Mouse (Mus musculus): ENCODE data around the gene Scamp3. TPM values are rescaled to one million over a fixed set of nuclear protein-coding genes. Genes with fewer than 3 reads are reported as not detected.
A peak's percentile ranks its signal among the peaks of the same experiment; 100 is the strongest.

The Scamp3 gene
- total RNA-seq, 1 experiment from 2014 or later, result 76.9 TPM

DNA sequence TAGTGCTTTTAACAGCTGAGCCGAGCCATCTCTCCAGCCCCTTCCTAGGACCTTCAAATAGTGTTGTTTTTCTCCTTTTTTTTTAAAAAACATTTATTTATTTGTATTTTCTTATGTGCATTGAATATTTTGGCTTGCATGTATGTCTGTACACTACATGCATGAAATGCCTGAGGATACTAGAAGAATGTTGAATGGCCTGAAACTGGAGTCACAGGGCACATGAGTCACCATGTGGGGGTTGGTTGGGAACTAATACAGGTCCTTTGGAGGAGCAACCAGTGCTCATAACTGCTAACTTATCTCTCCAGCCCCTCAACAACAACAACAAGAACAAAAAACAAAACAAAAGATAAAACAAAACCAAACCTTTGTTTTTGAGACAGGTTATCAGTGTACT lies 14.2 kb upstream of the Scamp3 start:
- no peak for DNase-seq

DNA sequence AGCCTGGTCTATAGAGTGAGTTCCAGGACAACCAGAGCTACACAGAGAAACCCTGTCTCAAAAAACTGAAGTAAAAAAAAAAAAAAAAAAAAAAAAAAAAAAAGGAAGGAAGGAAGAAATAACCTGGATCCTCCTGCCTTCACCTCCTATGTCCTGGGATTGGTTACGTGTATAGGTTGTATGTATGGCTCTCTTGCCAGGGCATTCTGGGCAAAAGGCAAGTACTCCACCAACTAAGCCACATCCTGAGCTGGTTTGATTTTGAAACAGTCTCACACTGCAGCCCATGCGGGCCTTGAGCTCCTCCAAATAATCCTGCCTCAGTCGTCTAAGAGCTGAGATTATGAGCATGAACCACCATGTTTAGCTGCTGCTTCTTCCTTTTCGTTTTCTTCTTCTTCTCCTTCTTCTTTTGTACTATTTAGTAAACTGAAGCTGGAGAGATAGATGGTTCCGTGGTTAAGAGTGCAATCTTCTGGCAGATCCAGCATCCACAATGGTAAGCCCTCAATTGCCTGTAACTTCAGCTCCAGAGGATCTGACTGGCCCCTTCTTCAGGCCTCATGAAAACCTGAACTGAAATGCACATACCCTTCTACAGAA lies 13.5 kb upstream of the Scamp3 start:
- no peak for DNase-seq

DNA sequence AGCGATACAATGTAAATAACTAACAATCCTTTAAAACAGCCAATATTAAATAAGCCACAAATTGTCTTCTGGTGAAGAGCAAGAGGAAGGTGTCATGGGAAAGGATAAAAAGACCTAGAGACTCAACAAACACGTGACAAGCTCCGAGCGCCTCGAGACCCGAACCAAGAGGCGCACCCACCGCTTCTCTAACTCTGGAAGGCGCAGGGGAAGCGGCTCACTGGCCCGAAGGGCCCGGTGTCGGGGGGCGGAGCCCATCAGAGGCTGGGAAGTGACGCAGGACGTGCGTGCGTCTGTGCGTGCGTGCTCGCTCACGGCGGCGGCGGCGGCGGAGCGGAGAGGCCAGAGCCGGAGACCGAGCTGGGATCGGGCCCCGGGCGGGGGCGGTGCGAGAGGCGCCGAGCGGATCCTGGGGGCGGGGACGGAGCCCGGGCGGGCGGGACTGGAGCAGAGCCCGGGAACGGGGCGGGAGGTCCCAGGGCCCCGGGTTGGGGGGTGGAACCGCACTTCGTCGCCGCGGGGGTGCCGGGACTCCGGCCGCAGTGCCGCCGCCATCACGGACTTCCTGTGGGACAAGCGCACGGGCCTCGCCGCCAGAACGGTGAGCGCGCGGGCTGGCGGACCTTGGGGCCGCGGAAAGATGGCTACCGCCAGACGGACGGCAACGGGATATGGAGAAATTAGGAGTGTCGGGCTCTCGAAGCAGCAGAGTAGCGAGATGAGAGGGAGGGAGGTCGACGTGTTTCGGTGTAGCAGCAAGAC lies 12.6 kb upstream of the Scamp3 start, which contains the start of gene Clk2:
Gene Clk2, plus strand, starts transcription at position 290 of the 762 bp plus-strand sequence.
- DNase-seq, result peak; percentile 97

DNA sequence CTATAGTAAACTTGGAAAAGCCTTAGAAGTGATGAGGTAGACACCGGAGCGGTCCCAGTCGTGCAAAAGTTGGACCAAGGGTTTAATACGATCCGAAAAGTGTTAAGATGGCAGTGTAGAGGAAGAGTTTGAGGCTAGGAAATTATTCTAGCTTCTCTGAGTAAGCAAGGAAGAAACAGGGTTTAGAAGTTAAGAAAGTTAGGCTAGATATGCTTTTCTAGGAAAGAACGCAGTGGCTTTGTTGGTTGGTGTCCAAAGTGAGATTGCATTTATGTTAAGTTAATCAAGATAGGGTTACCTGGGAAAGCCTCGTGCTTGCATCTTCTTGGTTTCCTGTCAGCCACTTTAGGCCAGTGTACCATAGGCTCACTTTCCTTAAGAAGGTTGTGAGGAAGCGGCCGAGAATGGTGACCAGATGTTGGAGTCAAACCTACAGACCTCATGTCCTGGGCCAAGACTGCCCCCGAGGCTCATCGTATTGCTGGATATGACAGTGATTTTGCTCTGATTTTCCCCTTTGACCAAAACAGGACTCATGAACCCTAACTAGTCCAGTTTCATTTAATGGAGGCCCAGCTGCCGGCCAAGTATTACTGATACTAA lies 11.9 kb upstream of the Scamp3 start:
- DNase-seq, result no peak

DNA sequence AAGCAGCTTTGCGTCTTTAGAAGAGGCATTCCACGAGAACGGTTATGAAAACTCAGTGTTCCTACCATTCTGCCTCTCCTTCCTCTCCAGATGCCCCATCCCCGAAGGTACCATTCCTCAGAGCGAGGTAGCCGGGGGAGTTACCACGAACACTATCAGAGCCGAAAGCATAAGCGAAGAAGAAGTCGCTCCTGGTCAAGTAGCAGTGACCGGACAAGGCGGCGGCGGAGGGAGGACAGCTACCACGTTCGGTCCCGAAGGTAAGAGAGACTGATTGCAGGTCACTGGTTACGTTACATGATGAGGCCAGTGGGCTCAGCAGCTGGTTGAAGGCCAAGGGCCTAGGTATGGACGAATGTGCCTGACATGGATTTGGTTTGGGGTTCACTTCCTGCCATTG lies 10.3 kb upstream of the Scamp3 start:
- no peak for DNase-seq

DNA sequence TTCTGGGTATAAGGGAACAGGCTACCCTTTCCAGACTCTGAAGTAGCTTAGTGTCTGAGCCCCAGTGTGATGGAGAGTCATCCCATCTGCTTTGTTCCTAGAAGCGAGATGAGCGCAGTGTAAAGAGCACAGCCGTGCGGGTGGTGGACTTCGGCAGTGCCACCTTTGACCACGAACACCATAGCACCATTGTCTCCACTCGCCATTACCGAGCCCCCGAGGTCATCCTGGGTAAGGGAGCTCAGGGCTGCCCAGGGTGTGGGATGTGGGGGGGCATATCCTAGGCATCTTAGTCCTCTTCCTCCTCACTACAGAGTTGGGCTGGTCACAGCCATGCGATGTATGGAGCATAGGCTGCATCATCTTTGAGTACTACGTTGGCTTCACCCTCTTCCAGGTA lies 2.4 kb upstream of the Scamp3 start:
- DNase-seq, result no peak

DNA sequence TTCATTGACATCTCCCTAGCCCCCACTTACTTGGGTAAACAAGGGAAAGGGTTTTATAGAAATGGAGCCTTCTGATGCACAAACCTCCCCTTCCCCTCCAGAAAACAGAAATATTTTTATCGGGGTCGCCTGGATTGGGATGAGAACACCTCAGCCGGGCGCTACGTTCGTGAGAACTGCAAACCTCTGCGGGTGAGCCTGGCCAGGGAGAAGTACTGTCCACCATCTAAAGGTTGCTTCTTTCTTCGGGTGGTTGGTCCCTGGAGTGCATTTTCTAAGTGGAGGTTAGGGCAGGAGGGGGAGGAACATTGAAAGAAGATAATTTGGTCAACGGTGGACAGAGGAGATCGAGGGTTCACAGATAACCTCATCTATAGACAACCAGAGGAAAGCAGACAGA lies 1.7 kb upstream of the Scamp3 start:
- DNase-seq, result no peak

DNA sequence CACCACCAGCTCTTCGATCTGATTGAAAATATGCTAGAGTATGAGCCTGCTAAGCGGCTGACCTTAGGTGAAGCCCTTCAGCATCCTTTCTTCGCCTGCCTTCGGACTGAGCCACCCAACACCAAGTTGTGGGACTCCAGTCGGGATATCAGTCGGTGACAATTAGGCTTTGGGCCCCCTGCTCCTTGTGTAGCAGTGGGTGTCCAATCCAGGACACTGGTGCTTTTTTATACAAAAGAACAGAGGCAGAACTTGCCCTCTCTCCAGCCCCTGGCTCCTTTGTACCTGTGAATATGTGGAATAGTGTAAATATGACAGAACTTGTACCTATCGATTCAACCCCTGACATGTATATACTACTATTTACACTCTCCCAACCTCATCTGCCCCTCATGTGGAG lies 852 bp upstream of the Scamp3 start:
- no peak for DNase-seq

DNA sequence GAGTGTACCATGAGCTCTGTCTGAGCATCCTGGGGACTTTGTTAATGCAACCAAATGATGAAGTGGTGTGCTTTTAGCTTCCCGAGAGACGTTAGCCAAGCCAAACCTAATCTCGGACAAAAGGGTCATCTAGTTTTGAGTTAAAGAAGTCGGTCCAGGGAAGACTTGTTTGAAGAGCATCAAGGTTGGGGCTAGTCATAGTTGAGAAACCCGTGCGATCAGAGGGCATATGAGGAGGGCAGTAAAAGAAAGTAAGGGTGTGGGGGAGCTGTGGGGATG lies 773 bp downstream of the Scamp3 start:
- DNase-seq, result no peak

DNA sequence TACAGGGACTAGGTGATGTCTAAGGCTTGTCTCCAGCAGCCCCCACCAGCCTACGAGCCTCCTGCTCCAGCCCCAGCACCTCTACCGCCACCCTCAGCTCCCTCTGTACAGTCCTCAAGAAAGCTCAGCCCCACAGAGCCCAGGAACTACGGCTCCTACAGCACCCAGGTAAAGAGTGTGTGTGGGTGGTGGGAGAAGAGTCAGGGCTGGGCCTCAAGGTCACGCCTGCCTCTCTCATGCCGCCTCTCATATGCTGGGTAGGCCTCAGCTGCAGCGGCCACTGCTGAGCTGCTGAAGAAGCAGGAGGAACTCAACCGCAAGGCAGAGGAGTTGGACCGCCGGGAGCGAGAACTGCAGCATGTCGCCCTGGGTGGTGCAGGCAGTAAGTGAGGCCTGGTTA lies 1.8 kb downstream of the Scamp3 start:
- no peak for DNase-seq

DNA sequence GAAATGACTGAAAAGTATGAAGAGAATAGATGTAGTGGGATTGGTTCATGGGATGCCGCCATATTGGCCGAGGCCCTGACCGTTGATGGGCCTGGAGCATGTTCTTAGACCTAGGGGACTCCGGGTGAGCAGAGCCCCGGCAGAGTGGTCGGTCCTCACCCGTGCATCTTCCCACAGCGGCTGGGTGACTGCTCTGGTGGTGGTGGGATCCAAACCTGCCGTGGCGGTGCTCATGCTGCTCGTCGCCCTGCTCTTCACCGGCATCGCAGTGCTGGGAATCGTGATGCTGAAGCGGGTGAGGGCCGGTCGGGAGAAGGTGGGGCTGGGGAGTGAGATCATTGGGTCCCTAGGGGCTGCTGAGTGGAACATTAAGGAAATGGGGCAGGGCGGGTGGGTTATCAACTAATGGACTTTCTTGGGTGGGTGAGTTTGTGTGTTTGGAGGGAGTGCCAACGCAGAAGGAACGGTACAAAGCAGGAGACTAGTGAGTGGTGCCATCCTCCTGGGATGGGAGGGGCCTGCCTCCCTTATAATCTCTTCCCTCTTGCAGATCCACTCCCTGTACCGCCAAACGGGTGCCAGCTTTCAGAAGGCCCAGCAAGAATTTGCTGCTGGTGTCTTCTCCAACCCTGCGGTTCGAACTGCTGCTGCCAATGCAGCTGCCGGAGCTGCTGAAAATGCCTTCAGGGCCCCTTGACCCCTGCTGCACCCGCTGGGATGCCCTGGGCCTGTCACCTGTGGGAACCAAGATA lies 4.7 kb downstream of the Scamp3 start:
- DNase-seq, result no peak

DNA sequence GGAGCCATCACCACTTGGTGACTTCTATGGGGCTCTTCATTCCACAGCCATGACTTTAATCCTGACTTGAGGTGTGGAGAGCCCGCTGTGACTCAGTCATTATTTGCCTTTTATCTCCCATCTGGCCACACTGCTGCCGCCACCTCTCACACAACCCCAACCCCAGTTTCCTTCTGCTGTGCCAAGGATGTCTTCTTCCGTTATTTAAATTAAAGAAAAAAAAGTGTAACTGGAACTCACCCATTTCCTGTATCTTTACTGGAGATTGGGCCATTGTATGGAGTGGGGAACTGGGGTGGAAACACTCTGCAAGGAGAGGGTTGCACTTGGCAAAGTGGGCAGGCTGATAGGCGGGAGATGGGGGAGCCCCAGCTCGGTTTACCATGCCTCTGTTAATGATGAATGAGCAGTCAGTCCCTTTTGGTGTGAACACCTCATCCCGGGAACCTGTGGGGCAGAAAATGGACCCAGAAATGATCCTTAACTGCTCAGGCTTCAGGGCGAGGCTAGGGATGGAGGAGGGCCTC lies 5.3 kb downstream of the Scamp3 start:
- DNase-seq, result no peak

DNA sequence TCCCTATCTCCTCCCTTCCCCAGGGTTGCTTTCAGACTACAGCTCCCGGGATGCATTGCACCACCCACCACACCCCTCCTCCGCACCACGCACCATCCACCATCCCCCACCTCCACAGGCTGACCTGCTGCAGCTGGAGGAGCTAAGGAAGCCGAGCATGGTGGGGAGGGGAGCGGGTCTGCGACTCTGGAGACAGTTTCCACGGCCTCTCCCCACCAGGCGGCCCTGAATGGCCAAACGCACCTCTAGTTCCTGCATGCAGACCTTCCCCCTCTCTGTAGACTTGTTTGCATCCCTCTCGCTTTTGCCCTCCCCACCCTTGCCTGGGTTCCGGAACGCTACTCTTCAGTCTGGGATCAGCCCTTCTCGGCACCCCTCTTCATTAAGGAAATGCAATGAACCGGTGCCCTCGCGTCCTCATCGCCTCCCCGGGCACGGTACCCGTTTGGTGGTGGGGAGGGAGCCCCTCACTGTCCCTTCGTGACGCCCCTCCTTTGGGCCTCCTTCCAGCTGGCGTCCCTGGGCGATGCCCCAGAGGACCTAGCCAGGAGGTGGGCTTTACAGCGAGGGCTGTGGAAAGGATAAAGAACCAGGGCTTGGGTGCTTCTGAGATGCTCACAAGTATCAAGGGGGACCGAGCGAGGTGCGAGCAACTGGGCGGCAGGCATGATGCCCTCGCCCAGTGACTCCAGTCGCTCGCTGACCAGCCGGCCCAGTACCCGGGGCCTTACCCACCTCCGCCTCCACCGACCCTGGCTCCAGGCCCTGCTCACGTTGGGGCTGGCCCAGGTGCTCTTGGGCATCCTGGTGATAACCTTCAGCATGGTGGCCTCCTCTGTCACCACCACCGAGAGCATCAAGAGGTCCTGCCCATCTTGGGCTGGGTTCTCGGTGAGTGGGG lies 6.0 kb downstream of the Scamp3 start, which contains the start of gene Fam189b:
Gene Fam189b, plus strand, starts transcription at position 86 of the 901 bp plus-strand sequence.
- DNase-seq, result peak; percentile 93

DNA sequence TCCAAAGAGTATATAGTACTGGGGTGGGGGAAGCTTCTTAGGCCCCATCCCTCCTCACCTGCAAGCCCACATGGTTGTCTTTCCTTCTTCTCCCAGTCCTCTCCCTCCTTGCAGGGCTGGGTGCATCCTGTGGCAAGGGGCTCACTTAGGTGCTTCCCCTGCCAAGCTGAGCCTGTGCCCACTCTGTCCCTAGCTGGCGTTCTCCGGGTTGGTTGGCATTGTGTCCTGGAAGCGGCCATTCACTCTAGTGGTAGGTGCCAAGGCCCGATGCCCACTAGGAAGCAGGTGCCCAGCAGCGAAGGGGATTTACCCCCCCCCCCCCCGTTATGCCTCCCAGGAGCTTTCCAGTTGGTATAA lies 6.7 kb downstream of the Scamp3 start:
- no peak for DNase-seq

DNA sequence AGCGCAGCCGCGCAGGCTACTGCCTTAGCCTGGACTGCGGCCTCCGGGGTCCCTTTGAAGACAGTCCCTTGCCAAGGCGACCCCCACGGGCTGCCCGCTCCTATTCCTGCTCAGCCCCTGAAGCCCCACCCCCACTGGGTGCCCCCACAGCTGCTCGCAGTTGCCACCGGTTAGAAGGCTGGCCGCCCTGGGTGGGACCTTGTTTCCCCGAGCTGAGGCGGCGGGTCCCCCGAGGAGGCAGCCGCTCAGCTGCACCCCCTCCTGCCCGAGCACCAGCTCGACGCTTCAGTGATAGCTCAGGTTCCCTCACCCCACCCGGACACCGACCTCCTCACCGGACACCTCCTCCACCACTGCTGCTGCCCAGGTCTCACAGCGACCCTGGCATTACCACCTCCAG lies 9.9 kb downstream of the Scamp3 start:
- DNase-seq, result no peak

DNA sequence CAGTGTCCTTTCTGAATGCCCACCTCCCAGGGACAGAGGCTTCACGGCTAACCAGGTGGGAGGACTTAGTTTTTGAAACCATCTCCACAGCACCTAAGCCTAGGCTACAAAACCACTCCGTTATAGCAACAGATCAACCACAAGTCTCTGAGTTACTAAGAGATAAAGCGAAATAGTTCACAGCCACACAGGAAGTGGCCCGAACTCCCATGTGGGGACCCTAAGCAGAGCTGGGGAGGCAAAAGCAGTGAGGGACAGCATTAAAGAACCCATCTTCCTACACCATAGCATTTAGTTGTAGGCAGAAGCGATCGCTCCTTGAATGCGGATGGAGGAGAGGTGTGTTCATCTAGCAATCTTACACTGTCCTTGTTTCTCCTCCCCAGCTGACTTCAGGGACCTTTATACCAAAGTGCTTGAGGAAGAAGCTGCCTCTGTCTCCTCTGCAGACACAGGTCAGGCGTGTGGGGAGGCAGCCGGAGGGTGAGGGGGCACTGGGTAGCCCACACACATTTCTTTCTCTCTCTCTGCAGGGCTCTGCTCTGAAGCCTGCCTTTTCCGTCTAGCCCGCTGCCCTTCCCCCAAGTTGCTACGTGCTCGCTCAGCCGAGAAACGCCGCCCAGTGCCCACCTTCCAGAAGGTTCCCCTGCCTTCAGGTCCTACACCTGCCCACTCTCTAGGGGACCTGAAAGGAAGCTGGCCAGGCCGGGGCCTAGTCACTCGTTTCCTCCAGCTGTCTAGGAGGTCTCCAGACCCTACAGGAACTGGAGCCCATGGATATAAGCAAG lies 10.6 kb downstream of the Scamp3 start:
- DNase-seq, result no peak

DNA sequence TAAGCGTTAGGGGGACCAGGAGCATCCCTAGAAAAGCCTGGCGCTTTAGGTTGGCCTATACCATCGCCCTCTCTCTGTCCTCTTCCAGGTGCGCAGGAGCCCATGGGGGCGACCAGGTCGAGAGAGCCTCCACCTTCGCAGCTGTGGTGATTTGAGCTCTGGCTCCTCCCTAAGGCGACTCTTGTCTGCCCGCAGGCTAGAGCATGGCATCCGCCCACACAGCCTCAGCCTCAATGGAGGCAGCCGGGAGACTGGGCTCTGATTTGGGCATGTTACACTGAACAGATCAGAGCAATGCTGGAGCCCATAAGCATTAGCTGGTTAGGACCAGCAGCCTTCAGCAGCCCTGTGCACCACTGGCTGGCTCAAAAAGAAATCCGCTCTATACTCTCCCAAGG lies 11.2 kb downstream of the Scamp3 start:
- DNase-seq, result no peak

DNA sequence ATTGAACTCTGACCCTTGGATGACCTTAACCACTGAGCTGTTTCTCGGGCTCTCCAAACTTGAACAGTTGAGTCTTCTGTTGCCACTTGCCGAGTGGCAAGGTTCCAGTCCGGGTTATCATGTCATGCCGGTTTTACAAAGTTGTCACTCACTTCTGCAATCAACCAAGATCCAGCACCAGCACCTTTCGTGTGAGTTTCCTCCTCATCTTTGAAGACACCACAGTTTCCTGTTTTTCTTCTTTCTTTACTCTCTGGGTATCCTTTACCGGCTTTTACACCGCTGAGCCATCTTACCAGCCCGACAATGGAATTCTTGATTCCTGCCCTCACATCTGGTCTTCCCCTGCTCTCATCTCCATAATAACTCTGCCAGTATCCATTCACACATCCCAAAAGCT lies 13.2 kb downstream of the Scamp3 start:
- no peak for DNase-seq

DNA sequence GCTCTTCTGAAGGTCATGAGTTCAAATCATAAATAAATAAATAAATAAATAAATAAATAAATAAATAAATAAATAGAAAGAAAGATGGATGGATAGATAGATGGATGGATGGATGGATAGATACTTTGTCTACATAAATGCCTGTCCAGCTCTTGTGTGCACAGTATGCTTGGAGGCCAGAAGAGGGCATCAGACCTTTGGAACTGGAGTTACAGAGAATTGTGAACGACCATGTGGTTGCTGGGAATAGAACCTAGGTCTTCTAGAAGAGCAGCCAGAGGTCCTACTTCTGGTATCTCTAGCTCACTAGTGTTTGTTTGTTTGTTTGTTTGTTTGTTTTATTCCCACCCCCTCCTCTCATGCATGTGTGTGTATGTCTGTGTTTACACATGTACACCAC lies 16.1 kb downstream of the Scamp3 start:
- DNase-seq, result no peak

DNA sequence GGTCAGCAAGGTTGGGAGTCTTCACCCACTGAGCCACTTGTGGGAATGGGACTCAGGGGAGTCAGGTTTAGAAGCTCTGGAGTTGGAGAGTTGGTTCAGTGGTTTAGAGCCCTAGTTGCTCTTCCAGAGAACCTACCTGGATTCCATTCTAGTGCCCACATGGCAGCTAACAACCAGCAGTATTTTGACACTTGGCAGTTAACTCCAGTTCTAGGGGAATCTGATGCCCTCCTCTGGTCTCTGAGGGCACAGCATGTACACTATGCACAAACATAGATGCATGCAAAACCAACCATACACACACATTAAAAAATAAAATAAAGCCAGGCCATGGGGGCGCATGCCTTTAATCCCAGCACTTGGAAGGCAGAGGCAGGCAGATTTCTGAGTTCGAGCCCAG lies 16.6 kb downstream of the Scamp3 start:
- no peak for DNase-seq

Data from adrenal gland, postnatal 14 days (tissue).